Mouse (Mus musculus): ENCODE results near the gene Prkar1b. TPM values are rescaled to one million over a fixed set of nuclear protein-coding genes. Genes with fewer than 3 reads are reported as not detected.

The Prkar1b gene
- 183 and 196 TPM in 2 replicates for polyA plus RNA-seq (2015; fragmentation: Nextera tagmentation; extraction: Ambion mirVana)

GRCm38 (mm10) chr5:139149681-139150602, at the start of gene Prkar1b, which contains the start of gene Dnaaf5:
TSS of gene Prkar1b (minus strand) at chr5:139150001.
TSS of gene Dnaaf5 (plus strand) at chr5:139150223.
- peak within 1 kb of the TSS; percentile 89 for H3K9ac ChIP-seq
- H3K4me3 ChIP-seq, result peak within 1 kb of the TSS; percentile 92
- WGBS, result under 1% methylated on average over 82 of the region's 87 CpGs
- no peaks in the 10 kb centered on the region for H3K9me3 ChIP-seq
- peaks cover 23% of the 10 kb centered on the region for H3K36me3 ChIP-seq
- no peaks in the 10 kb centered on the region for H3K27me3 ChIP-seq
- H3K27ac ChIP-seq (replicated peaks), result peak within 1 kb of the TSS; percentile 73
- peaks cover 22% of the 10 kb centered on the region for H3K4me1 ChIP-seq (replicated peaks)
- peak; percentile 97 for ATAC-seq (ENCODE audit: low read depth)
- H3K4me2 ChIP-seq, result peak within 1 kb of the TSS; percentile 96

- peaks cover 37% of the 10 kb centered on the region for H3K4me1 ChIP-seq (replicated peaks)
- H3K27ac ChIP-seq (replicated peaks), result peak overlapping the region; percentile 91
- 36% methylated on average over 2 of the region's 2 CpGs for WGBS
- H3K4me3 ChIP-seq, result peak overlapping the region; percentile 84
- H3K9ac ChIP-seq, result peak overlapping the region; percentile 89
- H3K4me2 ChIP-seq, result peak overlapping the region; percentile 87
- H3K9me3 ChIP-seq, result no peaks in the 10 kb centered on the region
- no peak for ATAC-seq (ENCODE audit: low read depth)
- no peaks in the 10 kb centered on the region for H3K27me3 ChIP-seq
- H3K36me3 ChIP-seq, result no peaks in the 10 kb centered on the region
These were observed 49.8 kb upstream of the Prkar1b start for GRCm38 (mm10) chr5:139199636-139199994.

- no peak overlapping the region for H3K9ac ChIP-seq
- no peaks in the 10 kb centered on the region for H3K27me3 ChIP-seq
- H3K36me3 ChIP-seq, result no peaks in the 10 kb centered on the region
- no peak for ATAC-seq (ENCODE audit: low read depth)
- no peak overlapping the region for H3K4me2 ChIP-seq
- peaks cover 31% of the 10 kb centered on the region for H3K4me1 ChIP-seq (replicated peaks)
- no peak overlapping the region for H3K27ac ChIP-seq (replicated peaks)
- no peak overlapping the region for H3K4me3 ChIP-seq
- 89% methylated on average over 3 of the region's 3 CpGs for WGBS
- H3K9me3 ChIP-seq, result no peaks in the 10 kb centered on the region
These were observed 49.0 kb upstream of the Prkar1b start for GRCm38 (mm10) chr5:139198779-139199178.

- 79% methylated on average over 5 of the region's 5 CpGs for WGBS
- H3K4me1 ChIP-seq (replicated peaks), result no peaks in the 10 kb centered on the region
- H3K9ac ChIP-seq, result no peak overlapping the region
- H3K27ac ChIP-seq (replicated peaks), result no peak overlapping the region
- H3K4me2 ChIP-seq, result no peak overlapping the region
- H3K36me3 ChIP-seq, result peaks cover 20% of the 10 kb centered on the region
- no peaks in the 10 kb centered on the region for H3K9me3 ChIP-seq
- no peaks in the 10 kb centered on the region for H3K27me3 ChIP-seq
- no peak for ATAC-seq (ENCODE audit: low read depth)
- H3K4me3 ChIP-seq, result no peak overlapping the region
These were observed 41.2 kb upstream of the Prkar1b start for GRCm38 (mm10) chr5:139190958-139191357.

- no peaks in the 10 kb centered on the region for H3K9me3 ChIP-seq
- no peaks in the 10 kb centered on the region for H3K27me3 ChIP-seq
- H3K27ac ChIP-seq (replicated peaks), result no peak overlapping the region
- H3K4me2 ChIP-seq, result no peak overlapping the region
- WGBS, result 95% methylated on average over 5 of the region's 5 CpGs
- ATAC-seq (ENCODE audit: low read depth), result no peak
- no peaks in the 10 kb centered on the region for H3K4me1 ChIP-seq (replicated peaks)
- H3K36me3 ChIP-seq, result peaks cover 32% of the 10 kb centered on the region
- no peak overlapping the region for H3K4me3 ChIP-seq
- H3K9ac ChIP-seq, result no peak overlapping the region
These were observed 39.9 kb upstream of the Prkar1b start for GRCm38 (mm10) chr5:139189726-139190125.

GRCm38 (mm10) chr5:139184897-139185296, 35.1 kb upstream of the Prkar1b start:
- Histone ChIP-seq H3K27ac (replicated peaks) (0 out of 2 replicates have a peak overlapping the region, but pooled peaks have one; percentile 24), H3K9ac (no peak overlapping the region), H3K4me1 (replicated peaks) (no peaks in the 10 kb centered on the region), H3K27me3 (no peaks in the 10 kb centered on the region), H3K36me3 (peaks cover 79% of the 10 kb centered on the region), H3K9me3 (no peaks in the 10 kb centered on the region), H3K4me2 (no peak overlapping the region), H3K4me3 (no peak overlapping the region)
- no peak for ATAC-seq (ENCODE audit: low read depth)
- WGBS, result 90% methylated on average over 4 of the region's 4 CpGs

- H3K4me2 ChIP-seq, result no peak overlapping the region
- ATAC-seq (ENCODE audit: low read depth), result no peak
- WGBS, result 94% methylated on average over 9 of the region's 9 CpGs
- no peaks in the 10 kb centered on the region for H3K27me3 ChIP-seq
- no peaks in the 10 kb centered on the region for H3K9me3 ChIP-seq
- no peak overlapping the region for H3K4me3 ChIP-seq
- no peaks in the 10 kb centered on the region for H3K4me1 ChIP-seq (replicated peaks)
- H3K36me3 ChIP-seq, result peaks cover 85% of the 10 kb centered on the region
- no peak overlapping the region for H3K27ac ChIP-seq (replicated peaks)
- H3K9ac ChIP-seq, result no peak overlapping the region
These were observed 33.8 kb upstream of the Prkar1b start for GRCm38 (mm10) chr5:139183601-139184000.

- no peak overlapping the region for H3K4me2 ChIP-seq
- H3K27me3 ChIP-seq, result no peaks in the 10 kb centered on the region
- no peak for ATAC-seq (ENCODE audit: low read depth)
- no peak overlapping the region for H3K4me3 ChIP-seq
- no peaks in the 10 kb centered on the region for H3K4me1 ChIP-seq (replicated peaks)
- no peak overlapping the region for H3K27ac ChIP-seq (replicated peaks)
- no peaks in the 10 kb centered on the region for H3K9me3 ChIP-seq
- peaks cover 90% of the 10 kb centered on the region for H3K36me3 ChIP-seq
- H3K9ac ChIP-seq, result no peak overlapping the region
- WGBS, result 86% methylated on average over 2 of the region's 2 CpGs
These were observed 33.3 kb upstream of the Prkar1b start for GRCm38 (mm10) chr5:139183131-139183530.

GRCm38 (mm10) chr5:139178895-139179631, 29.3 kb upstream of the Prkar1b start:
- no peaks in the 10 kb centered on the region for H3K27me3 ChIP-seq
- H3K27ac ChIP-seq (replicated peaks), result no peak overlapping the region
- no peak overlapping the region for H3K4me2 ChIP-seq
- no peak overlapping the region for H3K4me3 ChIP-seq
- H3K9me3 ChIP-seq, result no peaks in the 10 kb centered on the region
- WGBS, result 31% methylated on average over 11 of the region's 11 CpGs
- peak; percentile 71 for ATAC-seq (ENCODE audit: low read depth)
- H3K9ac ChIP-seq, result no peak overlapping the region
- peaks cover 66% of the 10 kb centered on the region for H3K36me3 ChIP-seq
- peaks cover 22% of the 10 kb centered on the region for H3K4me1 ChIP-seq (replicated peaks)

GRCm38 (mm10) chr5:139174556-139175547, 25.1 kb upstream of the Prkar1b start:
- WGBS, result 15% methylated on average over 7 of the region's 10 CpGs
- H3K4me1 ChIP-seq (replicated peaks), result peaks cover 26% of the 10 kb centered on the region
- peak overlapping the region; percentile 84 for H3K27ac ChIP-seq (replicated peaks)
- H3K9me3 ChIP-seq, result no peaks in the 10 kb centered on the region
- no peak overlapping the region for H3K4me3 ChIP-seq
- ATAC-seq (ENCODE audit: low read depth), result peak; percentile 80
- no peak overlapping the region for H3K9ac ChIP-seq
- H3K4me2 ChIP-seq, result no peak overlapping the region
- H3K27me3 ChIP-seq, result no peaks in the 10 kb centered on the region
- H3K36me3 ChIP-seq, result peaks cover 60% of the 10 kb centered on the region

- WGBS, result 12% methylated on average over 10 of the region's 10 CpGs
- H3K9me3 ChIP-seq, result no peaks in the 10 kb centered on the region
- H3K4me2 ChIP-seq, result no peak overlapping the region
- peak overlapping the region; percentile 84 for H3K27ac ChIP-seq (replicated peaks)
- H3K4me3 ChIP-seq, result no peak overlapping the region
- peaks cover 26% of the 10 kb centered on the region for H3K4me1 ChIP-seq (replicated peaks)
- no peaks in the 10 kb centered on the region for H3K27me3 ChIP-seq
- H3K36me3 ChIP-seq, result peaks cover 59% of the 10 kb centered on the region
- ATAC-seq (ENCODE audit: low read depth), result peak; percentile 17; the same call in 1 of the 2 replicates
- H3K9ac ChIP-seq, result peak overlapping the region; percentile 56
These were observed 24.3 kb upstream of the Prkar1b start for GRCm38 (mm10) chr5:139174141-139174540.

All from neural tube, embryonic 13.5 days (tissue).